Mouse (Mus musculus) activated CD4-positive, CD25-positive, alpha-beta regulatory T cell (primary cell): ENCODE data around the gene Cst12. TPM values are rescaled to one million over a fixed set of nuclear protein-coding genes. Genes with fewer than 3 reads are reported as not detected.

ENCODE experiments used
- polyA plus RNA-seq, 2 experiments: library from polyadenylated mRNA; unstranded; fragments of 100-300 nt; shearing (Covaris generic); gene quantifications; one replicate each; pipeline ENCODE4 v1.2.1; 2017

The Cst12 gene
- polyA plus RNA-seq = not detected

DNA sequence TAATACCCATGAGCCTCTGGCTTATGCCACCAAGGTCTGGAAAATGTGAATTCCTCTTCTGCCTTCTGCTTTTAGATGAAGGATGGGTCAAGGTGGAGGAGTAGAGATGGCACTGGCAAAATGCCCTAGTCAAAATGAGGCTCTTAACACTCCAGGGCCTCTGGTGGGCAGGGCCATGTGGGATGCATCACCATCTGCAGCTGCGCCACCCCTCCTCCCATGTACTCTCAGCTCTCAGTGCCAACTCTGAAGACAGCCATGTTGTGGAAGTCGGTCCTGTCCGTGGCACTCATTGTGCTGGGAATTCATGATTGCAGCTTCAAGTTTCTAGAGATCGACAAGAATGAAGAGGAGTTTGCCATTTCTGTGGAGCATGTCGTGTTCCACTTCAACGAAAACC lies at the start of gene Cst12:
Gene Cst12, plus strand, starts transcription at position 220 of the 400 bp plus-strand sequence.

DNA sequence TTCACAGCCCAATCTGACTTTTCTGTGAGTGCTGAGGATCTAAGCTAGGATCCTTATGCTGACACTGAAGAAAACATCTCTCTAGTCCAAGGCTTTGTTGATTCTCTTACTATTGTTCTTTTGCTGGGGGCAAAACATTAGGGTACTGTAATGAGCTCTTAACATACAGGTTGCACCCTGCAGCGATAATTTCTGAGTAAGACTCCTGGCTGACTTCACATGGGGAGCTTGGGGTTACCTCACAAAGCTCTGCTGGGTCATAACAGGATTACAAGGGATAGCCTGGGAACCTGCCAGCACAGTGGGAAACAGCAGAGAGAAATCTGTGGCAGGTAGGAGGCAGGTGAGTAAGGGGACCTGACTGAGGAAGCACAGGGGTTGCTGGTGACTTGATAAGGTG lies 39.1 kb upstream of the Cst12 start, which contains the start of gene Cstl1:
Gene Cstl1, plus strand, starts transcription at position 301 of the 400 bp plus-strand sequence.

DNA sequence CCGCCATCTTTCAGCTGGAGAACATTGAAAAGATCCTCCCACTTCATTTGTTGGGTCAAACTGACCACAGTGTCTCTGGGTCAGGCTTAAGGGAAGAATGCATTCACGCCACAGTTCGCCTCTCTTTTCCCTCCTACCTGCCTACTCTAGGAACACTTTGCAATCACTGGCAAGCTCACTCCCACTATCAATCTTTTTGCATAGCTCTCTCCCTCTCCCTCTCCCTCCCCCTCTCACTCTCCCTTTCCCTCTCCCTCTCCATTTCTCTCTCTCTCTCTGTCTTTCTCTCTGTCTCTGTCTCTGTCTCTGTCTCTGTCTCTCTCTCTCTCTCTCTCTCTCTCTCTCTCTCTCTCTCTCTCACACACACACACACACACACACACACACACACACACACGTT lies 17.8 kb upstream of the Cst12 start, which contains the start of gene Cst11:
Gene Cst11, minus strand, starts transcription at position 101 of the 400 bp plus-strand sequence.

GRCm38 (mm10) chr2:148781709-148782108 lies 7.5 kb upstream of the Cst12 start, which contains the start of gene 8030411F24Rik:
8030411F24Rik (plus strand) TSS chr2:148782009.

DNA sequence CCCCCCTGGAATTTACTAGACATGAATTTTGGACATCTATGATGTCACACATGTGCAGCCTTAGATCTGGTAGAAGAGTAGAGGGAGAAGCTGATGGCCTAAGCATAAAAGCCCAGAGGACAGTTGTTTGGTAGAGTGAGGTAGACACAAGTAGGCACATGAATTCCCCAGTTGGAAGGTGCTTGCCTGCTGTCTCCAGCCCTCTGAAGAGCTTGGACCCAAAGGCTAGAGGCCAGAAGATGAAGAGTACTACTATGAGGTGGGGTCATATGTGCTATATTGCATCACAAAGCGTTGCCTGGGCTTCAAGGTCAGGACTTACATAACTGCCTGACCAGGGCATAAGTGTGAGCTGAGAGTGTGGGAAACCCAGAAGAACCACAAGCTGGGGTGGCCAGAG lies 9.3 kb downstream of the Cst12 start, which contains the start of gene Cst8:
Gene Cst8, plus strand, starts transcription at position 301 of the 400 bp plus-strand sequence.

DNA sequence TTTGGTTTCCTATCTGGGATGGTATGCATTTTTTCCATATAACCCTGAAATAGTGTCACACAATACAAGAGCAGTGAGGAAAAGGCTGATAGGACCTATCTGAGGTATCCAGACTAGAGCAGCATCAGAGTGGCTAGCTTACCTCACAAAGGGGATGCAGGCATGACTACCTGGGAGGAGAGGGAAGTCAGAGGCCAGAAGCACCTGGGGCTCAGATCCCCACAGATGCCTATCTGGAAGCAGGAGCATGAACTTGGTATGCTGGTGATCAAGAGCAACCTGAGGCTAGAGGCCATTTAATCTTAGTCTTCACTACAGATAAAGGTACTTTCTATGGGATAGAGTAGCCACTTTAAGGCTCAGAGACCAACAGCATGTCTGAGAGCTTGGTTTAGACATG lies 30.7 kb downstream of the Cst12 start, which contains the start of gene Cst13:
Gene Cst13, plus strand, starts transcription at position 173 of the 400 bp plus-strand sequence.

GRCm38 (mm10) chr2:148834912-148835311 lies 45.8 kb downstream of the Cst12 start, which contains the start of gene Cst9:
Cst9 (plus strand) TSS chr2:148835147.

Other genes starting within 250 kb of the Cst12 start
- 10 to 100 TPM; 56.5 to 77.7 TPM for gene Nxt1, start 116.8 kb upstream of the Cst12 start, polyA plus RNA-seq
- gene Gzf1, start 108.3 kb upstream of the Cst12 start, polyA plus RNA-seq = 10 to 100 TPM in 1 of 2 experiments, 1 to 10 TPM in 1; 9.3 to 13.4 TPM
- gene Napb, start 56.9 kb upstream of the Cst12 start, polyA plus RNA-seq = under 1 TPM in 1 of 2 experiments, not detected in 1; 0.77 TPM
- not detected for gene Cstl1, start 39.0 kb upstream of the Cst12 start, polyA plus RNA-seq
- not detected for gene Cst11, start 17.9 kb upstream of the Cst12 start, polyA plus RNA-seq
- not detected for gene 8030411F24Rik, start 7.4 kb upstream of the Cst12 start, polyA plus RNA-seq
- under 1 TPM in 1 of 2 experiments, not detected in 1; 0.31 TPM for gene Cst8, start 9.4 kb downstream of the Cst12 start, polyA plus RNA-seq
- not detected for gene Cst13, start 30.7 kb downstream of the Cst12 start, polyA plus RNA-seq
- not detected for gene Cst9, start 45.8 kb downstream of the Cst12 start, polyA plus RNA-seq
- gene 9230104L09Rik, start 75.7 kb downstream of the Cst12 start, polyA plus RNA-seq = not detected
- 100 to 1,000 TPM; 165 to 173 TPM for gene Cst3, start 86.3 kb downstream of the Cst12 start, polyA plus RNA-seq
- not detected for gene Gm1330, start 213.9 kb downstream of the Cst12 start, polyA plus RNA-seq
- not detected for gene Gm10750, start 227.9 kb downstream of the Cst12 start, polyA plus RNA-seq